Mouse (Mus musculus) spleen, adult 12 weeks (tissue): ENCODE measurements around the gene Dpp9.

Experiments used
- DNase-seq: peaks from one replicate; pipeline ENCODE4 v3.0.0; 2022; ENCODE audit warnings: low spot score

Dpp9 gene

DNA sequence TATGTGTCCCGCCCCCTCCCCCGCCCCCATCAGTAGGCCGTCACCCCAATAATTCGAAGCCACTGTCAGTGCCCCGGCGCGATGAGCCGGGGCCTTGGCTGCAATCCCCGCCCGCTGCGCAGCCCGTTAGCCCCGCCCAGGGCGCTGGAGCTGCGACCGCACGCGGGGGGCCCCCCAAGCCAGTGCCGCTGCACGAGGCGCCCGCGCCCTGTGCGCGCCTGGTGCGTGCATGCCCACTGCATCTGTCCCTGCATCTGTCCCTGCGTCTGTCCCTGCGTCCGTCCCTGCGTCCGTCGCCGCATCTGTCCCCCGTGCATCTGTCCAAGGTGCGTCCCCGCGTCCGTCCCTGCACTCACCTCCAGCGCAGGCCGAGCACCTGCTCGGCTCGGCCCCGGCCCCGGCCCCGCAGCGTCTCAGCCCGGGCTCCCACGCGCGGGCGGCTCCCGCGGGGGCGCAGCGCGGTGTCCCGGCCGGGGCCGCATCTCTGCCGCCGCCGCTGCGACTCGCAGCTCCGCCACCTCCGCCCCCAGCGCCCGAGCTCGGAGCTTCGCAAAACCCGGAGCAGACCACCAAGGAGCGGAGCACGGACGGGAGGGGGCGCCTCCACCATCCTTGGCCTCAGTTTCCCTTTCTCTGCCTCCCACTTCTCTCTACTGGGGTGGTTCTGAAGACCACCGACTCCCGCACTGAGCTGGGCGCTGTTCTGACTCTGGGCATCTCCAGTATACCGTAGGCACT lies 78.7 kb downstream of the Dpp9 start, which contains the start of gene Sema6b:
Sema6b (minus strand) TSS at position 486 of the 738 bp plus-strand sequence.
- DNase-seq = no peak

DNA sequence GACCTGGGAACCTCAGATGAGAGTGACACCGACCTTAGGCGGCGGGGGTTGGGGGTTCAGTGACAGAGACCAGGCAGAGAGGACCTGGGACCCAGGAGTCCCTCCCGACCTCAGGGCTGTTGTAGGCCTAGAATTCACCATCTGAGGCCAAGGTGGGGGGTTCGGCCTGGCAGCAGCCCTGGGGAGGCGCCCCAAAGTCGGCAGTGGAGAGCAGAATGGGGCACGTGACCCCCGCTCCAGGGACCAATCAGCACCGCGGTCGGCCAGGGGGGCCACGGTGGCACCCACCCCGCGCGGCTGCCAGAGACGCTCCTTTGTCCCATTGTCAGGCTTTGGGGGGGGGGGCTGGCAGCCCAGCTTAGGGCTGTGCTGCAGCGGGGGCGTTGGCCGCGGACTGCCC lies 79.3 kb downstream of the Dpp9 start:
- DNase-seq = no peak

DNA sequence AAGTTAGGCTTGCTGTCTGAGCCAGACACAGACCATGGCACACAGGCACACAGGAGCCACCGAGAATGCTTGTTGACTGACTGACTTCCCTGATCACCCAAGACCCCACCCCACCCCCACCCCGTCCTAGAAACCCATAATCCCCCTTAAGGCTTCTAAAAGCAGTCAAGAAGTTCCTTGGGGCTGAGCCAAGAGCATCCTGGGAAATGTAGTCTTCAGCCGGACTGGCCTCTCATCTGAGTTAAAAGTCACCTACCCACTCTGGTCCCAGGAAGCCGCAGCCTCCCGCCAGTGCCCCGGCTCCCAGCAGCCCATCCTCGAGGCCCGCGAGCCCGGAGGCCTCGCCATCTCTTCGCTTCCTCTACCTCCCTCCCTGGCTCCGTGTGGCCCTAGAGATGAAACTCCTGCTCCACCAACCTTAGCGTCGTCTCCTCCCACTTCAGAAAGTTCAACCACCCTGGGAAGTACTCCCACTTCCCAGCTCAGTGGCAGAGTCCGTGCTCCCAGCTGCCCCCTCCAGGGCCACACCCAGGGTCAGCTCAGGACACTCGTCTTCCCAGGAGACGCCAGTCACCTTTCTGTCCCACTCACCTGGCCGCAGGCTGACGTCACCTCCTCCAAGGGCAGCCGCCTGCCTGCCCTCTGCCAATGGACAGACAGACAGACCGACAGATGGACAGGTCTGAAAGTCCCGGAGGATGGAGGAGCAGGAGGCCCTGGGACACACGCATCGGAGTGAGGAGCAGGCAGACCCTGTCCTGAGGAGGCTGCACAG lies 80.7 kb downstream of the Dpp9 start:
- no peak for DNase-seq
